Mouse (Mus musculus) liver, embryonic 16.5 days (tissue): ENCODE measurements around the gene Unc5c. TPM values are rescaled to one million over a fixed set of nuclear protein-coding genes. Genes with fewer than 3 reads are reported as not detected.

Experiments
- ATAC-seq: fragments of 200-750 bp; cut with Nextera tagmentation; 2 replicates; pipeline ENCODE4 v1.8.0; 2017; ENCODE audit warnings: low read depth, mild to moderate bottlenecking, moderate number of reproducible peaks, moderate library complexity
- H3K27ac ChIP-seq: fragments of 300-500 bp; sonication (generic); 2 replicates; pipeline ENCODE4 v1.5.1; 2014; ENCODE audit warnings: mild to moderate bottlenecking, low read length
- H3K27me3 ChIP-seq: fragments of 300-500 bp; sonication (generic); 2 replicates; pipeline ENCODE4 v1.6.1; 2014; ENCODE audit warnings: low read depth, low read length, mixed read lengths; ENCODE audit not compliant: control insufficient read depth, insufficient read depth
- H3K36me3 ChIP-seq: fragments of 300-500 bp; sonication (generic); 2 replicates; pipeline ENCODE4 v1.6.1; 2014; ENCODE audit warnings: mild to moderate bottlenecking; ENCODE audit not compliant: control insufficient read depth, insufficient read depth
- H3K4me1 ChIP-seq: fragments of 300-500 bp; sonication (generic); 2 replicates; pipeline ENCODE4 v1.6.1; 2014; ENCODE audit warnings: low read depth, low read length, mixed read lengths; ENCODE audit not compliant: control insufficient read depth
- H3K4me2 ChIP-seq: fragments of 300-500 bp; sonication (generic); 2 replicates; pipeline ENCODE4 v1.6.1; 2014; ENCODE audit warnings: low read depth, low read length, mixed read lengths
- H3K4me3 ChIP-seq: fragments of 300-500 bp; sonication (generic); 2 replicates; pipeline ENCODE4 v1.5.1; 2014; ENCODE audit warnings: low read depth, mild to moderate bottlenecking, low read length
- H3K9ac ChIP-seq: fragments of 300-500 bp; sonication (generic); 2 replicates; pipeline ENCODE4 v1.6.1; 2014; ENCODE audit warnings: low read depth, low read length
- H3K9me3 ChIP-seq: fragments of 300-500 bp; sonication (generic); replicated peaks from 2 replicates; pipeline ENCODE4 v1.6.1; 2016; ENCODE audit warnings: low read length; ENCODE audit not compliant: control insufficient read depth
- WGBS: fragments of 180-500 bp; shearing (Covaris S2); extraction: QIAGEN DNeasy Blood & Tissue Kit; methylation state at CpG from one replicate; pipeline ENCODE4 v1.1.7; 2014; ENCODE audit not compliant: insufficient replicate concordance; 5-methylcytosine and 5-hydroxymethylcytosine counted together
- polyA plus RNA-seq: library from polyadenylated mRNA; unstranded; fragments of >200 nt; fragmentation: Nextera tagmentation; extraction: Ambion mirVana; gene quantifications from 2 replicates; pipeline ENCODE4 v1.2.1, GENCODE M21; 2015

The Unc5c gene
- polyA plus RNA-seq, 1 experiment from 2014 or later: 0.05 TPM

DNA sequence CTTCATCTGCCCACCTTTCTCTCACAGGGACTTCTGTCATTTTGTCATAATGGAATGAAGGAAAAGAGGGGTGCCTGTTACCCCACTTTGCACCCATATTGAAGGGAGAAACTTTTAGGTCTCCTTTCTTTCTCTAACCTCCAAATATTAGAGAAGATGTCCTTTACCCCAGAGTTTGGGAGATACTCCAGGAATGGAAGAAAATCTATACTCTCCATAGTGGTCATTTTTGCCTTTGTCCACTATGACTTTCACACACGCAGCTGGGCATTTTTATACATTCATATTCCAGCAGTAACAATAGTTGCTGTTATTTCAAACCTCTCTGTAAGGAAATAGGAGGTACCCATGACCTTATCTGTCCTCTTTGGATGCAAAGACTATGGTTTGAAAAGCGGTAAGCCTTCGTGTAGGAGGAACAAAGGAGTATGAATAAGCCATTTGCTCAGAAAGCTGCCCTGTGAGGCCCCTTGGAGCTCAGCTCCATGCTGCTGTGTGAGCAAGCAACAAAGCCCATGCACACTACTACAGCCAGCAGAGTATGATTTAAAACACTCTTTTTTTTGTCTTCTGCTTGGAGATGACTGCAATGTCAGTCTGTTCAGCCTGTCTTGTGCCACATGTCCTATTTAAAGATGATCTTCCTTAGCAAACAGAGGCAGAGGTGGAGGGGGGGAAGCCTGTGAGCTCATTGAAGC lies 353.7 kb downstream of the Unc5c start:
- 36% methylated on average over 3 of the region's 3 CpGs for WGBS
- Histone ChIP-seq H3K9ac (no peak overlapping the region), H3K4me1 (no peaks in the 10 kb centered on the region), H3K27ac (no peak overlapping the region), H3K4me2 (no peak overlapping the region), H3K27me3 (no peaks in the 10 kb centered on the region), H3K36me3 (no peaks in the 10 kb centered on the region), H3K4me3 (no peak overlapping the region), H3K9me3 (no peaks in the 10 kb centered on the region)
- no peak for ATAC-seq

DNA sequence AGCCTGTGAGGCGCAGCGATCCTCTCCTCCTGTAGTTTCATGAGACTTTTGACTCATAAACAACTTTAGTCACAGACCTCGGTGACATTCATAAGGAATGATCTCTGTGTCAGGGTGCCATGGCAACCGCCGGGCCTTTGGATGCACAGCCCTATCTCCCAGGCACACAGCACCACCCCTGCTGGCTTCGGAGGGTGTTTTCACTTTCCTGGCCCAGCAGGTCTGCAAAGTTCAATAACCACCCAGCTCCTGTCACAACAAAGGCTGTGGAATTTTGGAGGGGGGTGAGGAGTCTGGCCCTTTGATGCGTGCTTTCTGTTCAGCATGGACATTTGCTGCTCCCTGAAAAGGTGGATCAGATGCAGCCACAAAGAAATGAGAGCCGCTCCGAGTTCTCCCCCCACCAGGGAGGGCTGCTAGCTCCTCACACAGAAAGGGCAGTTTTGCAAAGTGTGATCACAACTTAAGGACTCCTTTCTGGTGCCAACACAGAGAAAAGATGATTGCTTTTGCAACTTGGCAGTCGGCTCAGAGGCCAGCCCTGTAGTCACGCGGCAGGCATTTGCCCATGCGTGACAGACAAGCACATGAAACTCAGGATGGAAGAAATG lies 354.4 kb downstream of the Unc5c start:
- no peaks in the 10 kb centered on the region for H3K36me3 ChIP-seq
- no peak overlapping the region for H3K27ac ChIP-seq
- no peak overlapping the region for H3K9ac ChIP-seq
- no peaks in the 10 kb centered on the region for H3K9me3 ChIP-seq
- no peaks in the 10 kb centered on the region for H3K27me3 ChIP-seq
- ATAC-seq: no peak
- no peak overlapping the region for H3K4me2 ChIP-seq
- H3K4me1 ChIP-seq: no peaks in the 10 kb centered on the region
- no peak overlapping the region for H3K4me3 ChIP-seq
- whole genome bisulfite sequencing: 48% methylated on average over 13 of the region's 13 CpGs

GRCm38 (mm10) chr3:141828301-141828700 lies 363.3 kb downstream of the Unc5c start:
- Histone ChIP-seq H3K4me1 (no peaks in the 10 kb centered on the region), H3K9me3 (no peaks in the 10 kb centered on the region), H3K9ac (no peak overlapping the region), H3K27ac (no peak overlapping the region), H3K4me2 (no peak overlapping the region), H3K36me3 (no peaks in the 10 kb centered on the region), H3K27me3 (no peaks in the 10 kb centered on the region), H3K4me3 (no peak overlapping the region)
- ATAC-seq: no peak
- 52% methylated on average over 5 of the region's 5 CpGs for WGBS

DNA sequence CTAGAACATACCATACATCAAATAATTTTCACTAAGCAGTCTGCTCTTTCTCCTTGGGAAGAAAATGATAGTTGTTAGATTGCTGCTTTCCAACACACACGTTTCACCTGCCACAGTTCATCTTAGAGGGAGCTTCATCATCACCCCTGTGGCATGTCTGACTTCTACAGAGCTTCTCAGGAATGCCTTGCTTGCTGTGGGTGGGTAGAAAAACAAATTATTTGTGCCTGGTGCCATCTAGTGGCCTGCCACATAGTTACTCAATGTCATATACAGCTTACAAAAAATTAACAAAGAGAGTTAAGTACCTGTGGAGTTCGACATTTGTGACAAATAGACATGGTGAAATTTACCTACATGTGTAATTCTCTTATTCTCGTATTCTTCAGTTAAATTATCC lies 366.1 kb downstream of the Unc5c start:
- no peaks in the 10 kb centered on the region for H3K9me3 ChIP-seq
- H3K9ac ChIP-seq: no peak overlapping the region
- no peak overlapping the region for H3K4me3 ChIP-seq
- no peaks in the 10 kb centered on the region for H3K27me3 ChIP-seq
- no peaks in the 10 kb centered on the region for H3K36me3 ChIP-seq
- ATAC-seq: no peak
- 8% methylated on average over 3 of the region's 3 CpGs for WGBS
- no peak overlapping the region for H3K4me2 ChIP-seq
- no peak overlapping the region for H3K27ac ChIP-seq
- no peaks in the 10 kb centered on the region for H3K4me1 ChIP-seq

DNA sequence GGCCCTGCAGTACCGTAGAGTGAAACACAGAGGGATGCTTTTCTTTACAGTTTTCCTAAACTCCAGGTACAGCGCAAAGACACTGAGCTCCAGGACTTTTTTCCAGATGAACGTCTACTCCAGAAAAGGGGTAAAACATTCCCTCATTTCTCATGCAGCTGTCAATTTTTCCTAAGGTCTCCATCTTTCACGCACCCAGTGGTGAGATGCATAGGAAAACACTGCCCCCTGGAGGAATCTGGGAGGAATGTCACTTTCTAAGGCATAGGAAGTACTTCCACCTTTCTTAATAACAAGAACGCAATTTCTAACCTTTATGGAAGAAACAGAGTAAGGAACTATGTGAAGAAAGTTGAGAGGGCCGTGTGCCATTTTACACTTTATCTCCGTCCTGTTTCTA lies 373.8 kb downstream of the Unc5c start:
- Histone ChIP-seq H3K4me3 (no peak overlapping the region), H3K4me2 (no peak overlapping the region), H3K4me1 (no peaks in the 10 kb centered on the region), H3K9ac (no peak overlapping the region), H3K27ac (no peak overlapping the region), H3K27me3 (no peaks in the 10 kb centered on the region), H3K9me3 (no peaks in the 10 kb centered on the region), H3K36me3 (no peaks in the 10 kb centered on the region)
- WGBS: 35% methylated on average over 7 of the region's 7 CpGs
- ATAC-seq: no peak

GRCm38 (mm10) chr3:141849206-141849605 lies 384.2 kb downstream of the Unc5c start:
- H3K4me1 ChIP-seq: no peaks in the 10 kb centered on the region
- WGBS: 52% methylated on average over 1 of the region's 1 CpGs
- no peaks in the 10 kb centered on the region for H3K9me3 ChIP-seq
- no peak overlapping the region for H3K4me3 ChIP-seq
- H3K9ac ChIP-seq: no peak overlapping the region
- H3K36me3 ChIP-seq: no peaks in the 10 kb centered on the region
- no peak for ATAC-seq
- H3K27ac ChIP-seq: no peak overlapping the region
- no peaks in the 10 kb centered on the region for H3K27me3 ChIP-seq
- no peak overlapping the region for H3K4me2 ChIP-seq

DNA sequence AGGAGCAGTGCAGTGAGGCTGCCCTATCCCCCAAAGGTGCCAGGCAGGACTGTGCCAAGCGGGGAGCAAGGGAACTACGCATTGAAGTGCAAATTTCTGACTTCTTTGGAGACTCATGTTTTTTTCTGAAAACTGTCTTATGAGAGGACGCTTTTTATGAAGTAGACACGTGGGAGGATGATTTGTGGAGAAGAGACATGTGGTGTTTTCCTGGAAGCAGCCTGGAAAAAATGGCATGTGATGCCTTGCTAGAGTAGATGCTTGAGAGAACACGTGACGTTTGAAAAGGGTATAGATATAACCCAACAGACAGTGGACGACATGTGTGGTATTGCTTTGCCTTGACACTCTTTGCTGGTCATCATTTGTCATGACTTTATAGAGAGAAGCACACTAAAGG lies 385.1 kb downstream of the Unc5c start:
- WGBS: 63% methylated on average over 7 of the region's 7 CpGs
- Histone ChIP-seq H3K27me3 (no peaks in the 10 kb centered on the region), H3K9me3 (no peaks in the 10 kb centered on the region), H3K36me3 (no peaks in the 10 kb centered on the region), H3K9ac (no peak overlapping the region), H3K4me2 (no peak overlapping the region), H3K4me3 (no peak overlapping the region), H3K27ac (no peak overlapping the region), H3K4me1 (no peaks in the 10 kb centered on the region)
- no peak for ATAC-seq

- no peak overlapping the region for H3K27ac ChIP-seq
- H3K4me3 ChIP-seq: no peak overlapping the region
- no peak for ATAC-seq
- no peak overlapping the region for H3K9ac ChIP-seq
- H3K9me3 ChIP-seq: no peaks in the 10 kb centered on the region
- WGBS: 56% methylated on average over 4 of the region's 4 CpGs
- H3K27me3 ChIP-seq: no peaks in the 10 kb centered on the region
- no peak overlapping the region for H3K4me2 ChIP-seq
- no peaks in the 10 kb centered on the region for H3K4me1 ChIP-seq
- H3K36me3 ChIP-seq: no peaks in the 10 kb centered on the region
Measured at GRCm38 (mm10) chr3:141854339-141854738, 389.3 kb downstream of the Unc5c start.

- Histone ChIP-seq H3K4me2 (no peak overlapping the region), H3K27me3 (no peaks in the 10 kb centered on the region), H3K36me3 (no peaks in the 10 kb centered on the region), H3K4me1 (no peaks in the 10 kb centered on the region), H3K4me3 (no peak overlapping the region), H3K27ac (no peak overlapping the region), H3K9me3 (no peaks in the 10 kb centered on the region), H3K9ac (no peak overlapping the region)
- WGBS: 69% methylated on average over 8 of the region's 8 CpGs
- no peak for ATAC-seq
Measured at GRCm38 (mm10) chr3:141857123-141857522, 392.1 kb downstream of the Unc5c start.
